9 mouse cellular contexts compared by ENCODE assay signal in the genomic region with DNA sequence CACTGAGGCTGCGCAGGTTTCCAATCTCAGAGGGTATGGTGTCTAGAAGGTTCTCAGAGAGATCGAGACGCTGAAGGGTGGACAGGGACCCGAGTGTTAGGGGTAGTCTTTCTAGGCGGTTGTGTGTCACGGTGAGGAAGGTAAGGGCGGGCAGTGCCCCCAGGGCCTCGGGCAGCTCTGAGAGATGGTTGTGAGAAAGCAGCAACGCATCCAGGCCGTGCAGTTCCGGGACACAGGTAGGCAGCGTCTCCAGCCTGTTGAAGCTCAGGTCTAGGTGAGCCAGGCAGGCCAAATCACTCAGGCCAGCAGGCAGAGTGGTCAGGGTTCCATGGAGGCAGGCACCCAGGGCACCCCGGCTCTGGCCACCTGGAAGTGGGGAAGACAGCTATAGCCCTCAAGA. TPM values are rescaled to one million over a fixed set of nuclear protein-coding genes. Genes with fewer than 3 reads are reported as not detected.
A peak's percentile ranks its signal among the peaks of the same experiment; 100 is the strongest.
DNase-seq lines count a peak whose midpoint lies in the region; ATAC-seq and TF ChIP-seq lines count a peak whose summit lies in the region.
"Had no signal": no experiment of that assay in that cellular context is flagged by ENCODE, and none has a peak within 500 bp of the region (broad histone marks: within the 10 kb centered on the region; RNA-seq: fewer than 3 reads in every experiment).

No protein-coding gene starts in this region.

- 89% methylated on average over 13 of the region's 13 CpGs for WGBS in heart, embryonic 12.5 days
- 98% methylated on average over 13 of the region's 13 CpGs for WGBS in thymus, adult 2 months
- 90% methylated on average over 13 of the region's 13 CpGs for WGBS in intestine, embryonic 16.5 days
- WGBS in stomach, embryonic 15.5 days: 89% methylated on average over 13 of the region's 13 CpGs

- intact Hi-C loops in heart, postnatal 36 days (cut with DNase I): no loop called here

- no peak for TF ChIP-seq CTCF in thymus, adult 2 months (IDR thresholded peaks at IDR 0.05; ENCODE audit: borderline replicate concordance, control insufficient read depth, extremely low read depth, insufficient read depth, low read length, poor library complexity)

- no peak for DNase-seq in heart, postnatal 36 days
- DNase-seq in thymus, adult 2 months: no peak
- no peak for DNase-seq in thymus, adult 18-20 months
- DNase-seq in embryo, embryonic 11 days: no peak
- DNase-seq in Muller cell, postnatal 12 days (ENCODE audit: inconsistent ontology term): no peak
- DNase-seq: lung, adult 2 months had no signal

- peaks cover 38% of the 10 kb centered on the region for H3K4me1 ChIP-seq in heart, embryonic 12.5 days (replicated peaks)
- H3K4me1 ChIP-seq in thymus, adult 2 months (replicated peaks; ENCODE audit: control insufficient read depth, insufficient read depth, low read length): peaks cover 22% of the 10 kb centered on the region
- H3K4me1 ChIP-seq in intestine, embryonic 16.5 days (ENCODE audit: control insufficient read depth, insufficient read depth, low read length): peaks cover 21% of the 10 kb centered on the region
- H3K4me1 ChIP-seq in stomach, embryonic 15.5 days: peaks cover 32% of the 10 kb centered on the region

- H3K36me3 ChIP-seq in heart, embryonic 12.5 days: peaks cover 32% of the 10 kb centered on the region
- H3K36me3 ChIP-seq in thymus, adult 2 months (ENCODE audit: control insufficient read depth, insufficient read depth, low read length): no peaks in the 10 kb centered on the region
- H3K36me3 ChIP-seq in intestine, embryonic 16.5 days (ENCODE audit: control insufficient read depth, insufficient read depth, low read length): peaks cover 5% of the 10 kb centered on the region; the same call in 1 of the 2 replicates
- H3K36me3 ChIP-seq in stomach, embryonic 15.5 days: peaks cover 18% of the 10 kb centered on the region

- no peaks in the 10 kb centered on the region for H3K9me3 ChIP-seq in heart, embryonic 12.5 days (replicated peaks)
- H3K9me3 ChIP-seq in intestine, embryonic 16.5 days (ENCODE audit: control insufficient read depth, low read length): no peaks in the 10 kb centered on the region
- no peaks in the 10 kb centered on the region for H3K9me3 ChIP-seq in stomach, embryonic 15.5 days

- no peak for ATAC-seq in heart, embryonic 12.5 days (ENCODE audit: insufficient number of reproducible peaks, low FRiP score)
- ATAC-seq in intestine, embryonic 16.5 days: no peak
- ATAC-seq in stomach, embryonic 15.5 days (ENCODE audit: insufficient read depth, low FRiP score, low read depth): no peak

- no peak for TF ChIP-seq POLR2A in thymus, adult 2 months (IDR thresholded peaks at IDR 0.05; ENCODE audit: control insufficient read depth, extremely low read depth, insufficient read depth, low read length, poor library complexity)

- H3K4me2 ChIP-seq in heart, embryonic 12.5 days: peak overlapping the region; percentile 89
- H3K4me2 ChIP-seq in intestine, embryonic 16.5 days (ENCODE audit: low read depth, low read length): peak overlapping the region; percentile 97
- peak overlapping the region; percentile 95 for H3K4me2 ChIP-seq in stomach, embryonic 15.5 days

- H3K9ac ChIP-seq in heart, embryonic 12.5 days: peak overlapping the region; percentile 72
- peak overlapping the region; percentile 71 for H3K9ac ChIP-seq in intestine, embryonic 16.5 days (ENCODE audit: low read depth, low read length)
- H3K9ac ChIP-seq in stomach, embryonic 15.5 days: peak overlapping the region; percentile 16; the same call in 1 of the 2 replicates

- H3K27me3 ChIP-seq in heart, embryonic 12.5 days (replicated peaks): no peaks in the 10 kb centered on the region
- H3K27me3 ChIP-seq in thymus, adult 2 months (ENCODE audit: control insufficient read depth, insufficient read depth, low read length): no peaks in the 10 kb centered on the region
- H3K27me3 ChIP-seq in intestine, embryonic 16.5 days (replicated peaks; ENCODE audit: control insufficient read depth, insufficient read depth, low read length): no peaks in the 10 kb centered on the region
- H3K27me3 ChIP-seq in stomach, embryonic 15.5 days (replicated peaks): no peaks in the 10 kb centered on the region

- no peak overlapping the region for H3K27ac ChIP-seq in heart, embryonic 12.5 days (ENCODE audit: poor library complexity, severe bottlenecking)
- no peak overlapping the region for H3K27ac ChIP-seq in thymus, adult 2 months (ENCODE audit: control insufficient read depth, insufficient read depth, low read length)
- H3K27ac ChIP-seq in intestine, embryonic 16.5 days (ENCODE audit: low read length): no peak overlapping the region
- H3K27ac ChIP-seq in stomach, embryonic 15.5 days: no peak overlapping the region

- H3K4me3 ChIP-seq in heart, embryonic 12.5 days: peak overlapping the region; percentile 51; the same call in 1 of the 2 replicates
- H3K4me3 ChIP-seq in thymus, adult 2 months (ENCODE audit: control insufficient read depth, insufficient read depth, low read length): peak overlapping the region; percentile 59; the same call in 1 of the 2 replicates
- H3K4me3 ChIP-seq in intestine, embryonic 16.5 days (ENCODE audit: low read length): peak overlapping the region; percentile 64; the same call in 1 of the 2 replicates
- H3K4me3 ChIP-seq in stomach, embryonic 15.5 days (replicated peaks): peak overlapping the region; percentile 56; the same call in 1 of the 2 replicates

RNA-seq across cellular contexts. Expression of a gene that starts 1.6 kb away (rescaled TPM):
- 12.0 and 14.3 TPM in 2 replicates for polyA plus RNA-seq in heart, embryonic 12.5 days (2016; fragmentation: Nextera tagmentation; extraction: Ambion mirVana)
- under 1 TPM; 0.60 to 0.78 TPM for total RNA-seq in heart, postnatal 36 days (2021)
- 109 and 133 TPM in 2 replicates for polyA plus RNA-seq in thymus, adult 2 months (2012; rRNA removed)
- polyA plus RNA-seq in intestine, embryonic 16.5 days (2015; fragmentation: Nextera tagmentation; extraction: Ambion mirVana): 7.3 and 8.0 TPM in 2 replicates
- 8.5 and 8.6 TPM in 2 replicates for polyA plus RNA-seq in stomach, embryonic 15.5 days (2015; fragmentation: Nextera tagmentation; extraction: Ambion mirVana)

RNA-seq across cellular contexts. Expression of a gene that starts 4.5 kb away (rescaled TPM):
- 19.3 and 20.7 TPM in 2 replicates for polyA plus RNA-seq in heart, embryonic 12.5 days (2016; fragmentation: Nextera tagmentation; extraction: Ambion mirVana)
- 10 to 100 TPM; 60.0 to 96.2 TPM for total RNA-seq in heart, postnatal 36 days (2021)
- 114 and 128 TPM in 2 replicates for polyA plus RNA-seq in thymus, adult 2 months (2012; rRNA removed)
- 34.6 and 37.7 TPM in 2 replicates for polyA plus RNA-seq in intestine, embryonic 16.5 days (2015; fragmentation: Nextera tagmentation; extraction: Ambion mirVana)
- 26.9 and 27.2 TPM in 2 replicates for polyA plus RNA-seq in stomach, embryonic 15.5 days (2015; fragmentation: Nextera tagmentation; extraction: Ambion mirVana)

RNA-seq across cellular contexts. Expression of a gene that starts 5.0 kb away (rescaled TPM):
- 867 and 941 TPM in 2 replicates for polyA plus RNA-seq in heart, embryonic 12.5 days (2016; fragmentation: Nextera tagmentation; extraction: Ambion mirVana)
- total RNA-seq in heart, postnatal 36 days (2021): 100 to 1,000 TPM; 885 to 891 TPM
- 674 and 750 TPM in 2 replicates for polyA plus RNA-seq in thymus, adult 2 months (2012; rRNA removed)
- 1,164 and 1,258 TPM in 2 replicates for polyA plus RNA-seq in intestine, embryonic 16.5 days (2015; fragmentation: Nextera tagmentation; extraction: Ambion mirVana)
- polyA plus RNA-seq in stomach, embryonic 15.5 days (2015; fragmentation: Nextera tagmentation; extraction: Ambion mirVana): 1,278 and 1,319 TPM in 2 replicates

RNA-seq across cellular contexts. Expression of a gene that starts 12.8 kb away (rescaled TPM):
- polyA plus RNA-seq in heart, embryonic 12.5 days (2016; fragmentation: Nextera tagmentation; extraction: Ambion mirVana): 42.3 and 43.3 TPM in 2 replicates
- 100 to 1,000 TPM; 552 to 604 TPM for total RNA-seq in heart, postnatal 36 days (2021)
- polyA plus RNA-seq in thymus, adult 2 months (2012; rRNA removed): 256 and 296 TPM in 2 replicates
- polyA plus RNA-seq in intestine, embryonic 16.5 days (2015; fragmentation: Nextera tagmentation; extraction: Ambion mirVana): 45.5 and 45.7 TPM in 2 replicates
- 33.5 and 34.6 TPM in 2 replicates for polyA plus RNA-seq in stomach, embryonic 15.5 days (2015; fragmentation: Nextera tagmentation; extraction: Ambion mirVana)

RNA-seq across cellular contexts. Expression of a gene that starts 12.9 kb away (rescaled TPM):
- polyA plus RNA-seq in heart, embryonic 12.5 days (2016; fragmentation: Nextera tagmentation; extraction: Ambion mirVana): 13.9 and 14.6 TPM in 2 replicates
- total RNA-seq in heart, postnatal 36 days (2021): 1 to 10 TPM in 1 of 2 experiments, under 1 TPM in 1; 0.80 to 1.5 TPM
- polyA plus RNA-seq in thymus, adult 2 months (2012; rRNA removed): 0.43 and 0.63 TPM in 2 replicates
- polyA plus RNA-seq in intestine, embryonic 16.5 days (2015; fragmentation: Nextera tagmentation; extraction: Ambion mirVana): 3.2 and 4.0 TPM in 2 replicates
- 2.5 TPM in 2 replicates for polyA plus RNA-seq in stomach, embryonic 15.5 days (2015; fragmentation: Nextera tagmentation; extraction: Ambion mirVana)

Comparison
In these comparisons a context has a peak if more than half of its experiments do, and no peak if none do; other contexts are left out.
1. H3K9ac ChIP-seq: peak in every context shown above with its lines; median percentile 72 in heart, embryonic 12.5 days; 71 in intestine, embryonic 16.5 days; 16 in stomach, embryonic 15.5 days.